In the genomic region with DNA sequence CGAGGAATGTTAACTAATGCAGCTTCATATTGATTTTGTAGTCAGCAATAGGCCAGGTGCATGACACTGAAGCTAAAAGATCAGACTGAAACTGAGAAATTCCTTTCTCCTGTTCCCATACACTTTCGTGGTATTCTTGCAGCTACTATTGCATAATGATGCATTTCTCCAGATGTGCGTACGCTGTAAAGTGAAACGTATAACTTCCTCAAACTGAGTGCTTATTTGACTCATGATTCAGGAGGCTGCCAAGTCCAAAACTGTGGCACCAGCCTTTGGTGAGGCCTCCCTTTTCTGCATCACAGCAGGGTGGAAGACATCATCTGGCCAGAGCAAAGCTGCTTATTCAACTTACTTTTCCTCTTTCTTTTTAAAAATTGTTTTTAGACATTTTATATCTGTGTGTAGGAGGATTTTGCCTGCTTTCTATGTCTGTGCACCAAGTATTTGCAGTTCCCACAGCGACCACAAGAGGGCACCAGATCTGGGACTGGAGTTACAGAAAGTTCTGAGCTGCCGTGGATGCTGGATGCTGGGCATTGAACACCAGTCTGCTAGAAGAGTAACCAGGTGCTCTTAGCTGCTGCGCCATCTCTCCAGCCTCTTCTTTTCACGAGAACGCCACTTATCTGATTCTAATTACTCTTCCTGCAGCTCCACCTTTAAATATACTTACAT, we compare ENCODE assay signal across 8 mouse cellular contexts.
DNase-seq lines count a peak whose midpoint lies in the region; ATAC-seq lines count a peak whose summit lies in the region.

No protein-coding gene starts in this region.

- no peaks in the 10 kb centered on the region for H3K36me3 ChIP-seq in midbrain, embryonic 10.5 days
- H3K36me3 ChIP-seq in midbrain, embryonic 16.5 days (ENCODE audit: control insufficient read depth, insufficient read depth, low read length), result no peaks in the 10 kb centered on the region
- H3K36me3 ChIP-seq in forebrain, embryonic 15.5 days, result no peaks in the 10 kb centered on the region

- no peak overlapping the region for H3K9ac ChIP-seq in midbrain, embryonic 16.5 days (ENCODE audit: low read depth, low read length)
- H3K9ac ChIP-seq in forebrain, embryonic 15.5 days (replicated peaks), result no peak overlapping the region

- H3K4me1 ChIP-seq in midbrain, embryonic 10.5 days, result peaks cover 18% of the 10 kb centered on the region
- peaks cover 11% of the 10 kb centered on the region for H3K4me1 ChIP-seq in midbrain, embryonic 16.5 days (ENCODE audit: control insufficient read depth, insufficient read depth, low read length)
- peaks cover 10% of the 10 kb centered on the region for H3K4me1 ChIP-seq in forebrain, embryonic 15.5 days

- no peak overlapping the region for H3K4me2 ChIP-seq in midbrain, embryonic 16.5 days (ENCODE audit: low read length)
- H3K4me2 ChIP-seq in forebrain, embryonic 15.5 days (replicated peaks), result no peak overlapping the region

- H3K27me3 ChIP-seq in midbrain, embryonic 10.5 days (ENCODE audit: low read depth, poor library complexity, severe bottlenecking), result no peaks in the 10 kb centered on the region
- H3K27me3 ChIP-seq in midbrain, embryonic 16.5 days (ENCODE audit: control insufficient read depth, insufficient read depth, low read depth, low read length), result no peaks in the 10 kb centered on the region
- no peaks in the 10 kb centered on the region for H3K27me3 ChIP-seq in forebrain, embryonic 15.5 days

- H3K27ac ChIP-seq in midbrain, embryonic 10.5 days (replicated peaks), result no peak overlapping the region
- no peak overlapping the region; the same call in 1 of the 2 replicates for H3K27ac ChIP-seq in midbrain, embryonic 16.5 days (ENCODE audit: low read length)
- H3K27ac ChIP-seq in forebrain, embryonic 15.5 days (replicated peaks), result no peak overlapping the region

- ATAC-seq in midbrain, embryonic 16.5 days, result no peak
- peak; percentile 54; the same call in 1 of the 2 replicates for ATAC-seq in forebrain, embryonic 15.5 days (replicated peaks)

- H3K9me3 ChIP-seq in midbrain, embryonic 10.5 days (replicated peaks), result no peaks in the 10 kb centered on the region
- H3K9me3 ChIP-seq in midbrain, embryonic 16.5 days (replicated peaks; ENCODE audit: control insufficient read depth, low read length, poor library complexity, severe bottlenecking), result no peaks in the 10 kb centered on the region
- no peaks in the 10 kb centered on the region for H3K9me3 ChIP-seq in forebrain, embryonic 15.5 days

- no peak overlapping the region for H3K4me3 ChIP-seq in midbrain, embryonic 10.5 days
- H3K4me3 ChIP-seq in midbrain, embryonic 16.5 days (ENCODE audit: low read depth, low read length), result no peak overlapping the region
- no peak overlapping the region for H3K4me3 ChIP-seq in forebrain, embryonic 15.5 days

- peak; percentile 81 for DNase-seq in midbrain, embryonic 10.5 days (ENCODE audit: low spot score)
- DNase-seq in c-Kit-negative CD71-positive TER-119-positive erythroid progenitor cells, embryonic 14.5 days (ENCODE audit: low read depth, low spot score), result peak; percentile 25
- DNase-seq in hindlimb bud, embryonic 11.5 days (ENCODE audit: extremely low spot score, low read depth, low spot score), result peak; percentile 37
- DNase-seq in left cerebral cortex, postnatal 4 days, result peak; percentile 81
- DNase-seq in ovary, postnatal 14 days (ENCODE audit: low spot score), result peak; percentile 80
- DNase-seq in thymus, postnatal 10 days (ENCODE audit: low spot score in 2 of 2), result peak; percentile 24 to 68

- intact Hi-C loops in left cerebral cortex, postnatal 4 days (cut with DNase I), result loop anchor here (5.0 to 10.0 kb wide), 4 partner anchors 66 to 361 kb away; a partner anchor contains a TSS

- 44% methylated on average over 10 of the region's 10 CpGs for WGBS in midbrain, embryonic 10.5 days
- WGBS in midbrain, embryonic 16.5 days, result 42% methylated on average over 10 of the region's 10 CpGs
- 46% methylated on average over 10 of the region's 10 CpGs for WGBS in forebrain, embryonic 15.5 days

Comparison
In these comparisons a context has a peak if more than half of its experiments do, and no peak if none do; other contexts are left out.
1. DNase-seq: peak in every context shown above with its lines; median percentile 81 in midbrain, embryonic 10.5 days; 81 in left cerebral cortex, postnatal 4 days; 80 in ovary, postnatal 14 days; 46 in thymus, postnatal 10 days; 37 in hindlimb bud, embryonic 11.5 days; 25 in c-Kit-negative CD71-positive TER-119-positive erythroid progenitor cells, embryonic 14.5 days.